Mouse (Mus musculus) embryo, embryonic 10 days (tissue): Measurements from ENCODE around the gene Gnat1.
A peak's percentile ranks its signal among the peaks of the same experiment; 100 is the strongest.

Experiments used
- DNase-seq: peaks from one replicate; pipeline ENCODE4 v3.0.0-alpha.2; 2015; ENCODE audit warnings: low spot score

The Gnat1 gene

DNA sequence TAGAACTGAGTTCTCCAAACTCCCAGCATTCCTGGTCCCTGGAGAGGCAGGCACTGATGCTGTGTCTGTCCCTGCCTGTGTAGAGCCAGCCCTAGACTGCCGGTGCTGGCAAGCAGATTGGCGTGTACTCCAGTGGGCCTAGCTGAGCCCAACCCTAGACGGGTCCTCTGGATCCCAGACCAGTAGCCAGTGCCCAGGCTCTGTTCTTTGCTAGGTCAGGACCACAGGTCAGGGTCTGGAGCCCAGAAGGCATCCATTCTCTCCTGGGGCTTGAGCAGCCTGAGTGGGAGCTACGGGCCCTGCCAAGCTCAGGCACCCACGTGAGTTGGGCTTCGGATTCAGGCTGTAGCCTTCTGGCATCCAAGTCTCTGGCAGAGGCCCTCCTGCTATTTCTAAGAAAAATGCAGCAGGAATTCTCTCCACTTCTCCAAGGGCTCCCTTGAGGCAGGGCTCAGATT lies 20.6 kb upstream of the Gnat1 start:
- DNase-seq: peak; percentile 56

DNA sequence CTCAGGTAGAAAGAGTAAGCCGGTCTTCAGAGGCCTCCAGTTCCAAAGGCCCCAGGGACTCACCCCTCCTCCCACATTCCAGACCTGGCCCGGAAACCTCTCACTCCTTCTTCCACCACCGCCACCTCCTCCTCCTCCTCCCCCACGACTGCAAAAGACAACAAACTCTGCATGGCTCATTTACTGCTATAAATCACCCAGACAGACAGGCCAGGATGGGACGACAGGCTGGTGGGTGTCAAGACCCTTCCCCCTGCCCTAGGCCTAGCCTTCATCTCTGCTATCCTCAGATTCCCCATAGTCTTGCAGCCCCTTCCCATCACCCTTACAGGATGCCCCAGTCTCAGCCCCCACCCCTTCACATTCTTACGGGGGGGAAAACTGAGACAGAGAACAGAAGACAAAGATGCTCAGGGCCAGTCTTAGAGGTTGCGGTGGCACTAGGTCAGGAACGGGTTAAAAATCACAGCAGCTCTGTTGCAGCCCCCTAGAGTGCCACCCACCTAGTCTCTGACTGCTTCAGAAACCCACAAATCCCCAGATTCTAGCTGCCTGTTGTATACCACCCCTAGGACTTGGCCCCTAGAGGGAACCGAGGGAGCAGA lies 20.0 kb upstream of the Gnat1 start:
- DNase-seq: peak; percentile 85

DNA sequence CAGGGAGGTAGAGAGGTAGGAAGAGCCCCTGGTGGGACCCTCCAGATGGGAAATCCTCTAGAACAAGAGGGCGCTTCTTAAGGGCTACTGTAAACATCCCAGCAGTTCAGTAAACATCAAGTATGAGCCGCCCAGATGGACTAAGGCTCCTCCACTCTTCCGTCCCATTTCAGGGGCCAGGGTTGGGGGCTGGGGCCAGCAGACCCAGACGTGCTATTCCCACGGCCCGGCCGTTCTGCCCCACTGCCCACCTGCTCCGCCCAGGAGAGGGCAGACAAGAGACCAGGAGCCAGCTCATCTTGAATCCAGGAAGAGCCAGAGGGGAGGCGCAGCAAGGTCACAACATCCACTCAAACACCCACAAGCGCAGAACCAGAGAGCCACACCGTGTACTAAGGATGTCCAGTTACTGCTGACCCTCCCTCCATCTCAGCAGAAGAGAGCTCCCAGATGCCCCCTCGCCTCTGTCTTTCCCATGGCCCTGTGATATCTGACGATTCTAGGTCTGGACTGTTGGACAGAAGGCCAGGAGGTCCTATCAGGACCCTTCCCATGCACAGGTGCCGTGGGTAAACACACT lies 19.2 kb upstream of the Gnat1 start:
- DNase-seq: peak; percentile 71

DNA sequence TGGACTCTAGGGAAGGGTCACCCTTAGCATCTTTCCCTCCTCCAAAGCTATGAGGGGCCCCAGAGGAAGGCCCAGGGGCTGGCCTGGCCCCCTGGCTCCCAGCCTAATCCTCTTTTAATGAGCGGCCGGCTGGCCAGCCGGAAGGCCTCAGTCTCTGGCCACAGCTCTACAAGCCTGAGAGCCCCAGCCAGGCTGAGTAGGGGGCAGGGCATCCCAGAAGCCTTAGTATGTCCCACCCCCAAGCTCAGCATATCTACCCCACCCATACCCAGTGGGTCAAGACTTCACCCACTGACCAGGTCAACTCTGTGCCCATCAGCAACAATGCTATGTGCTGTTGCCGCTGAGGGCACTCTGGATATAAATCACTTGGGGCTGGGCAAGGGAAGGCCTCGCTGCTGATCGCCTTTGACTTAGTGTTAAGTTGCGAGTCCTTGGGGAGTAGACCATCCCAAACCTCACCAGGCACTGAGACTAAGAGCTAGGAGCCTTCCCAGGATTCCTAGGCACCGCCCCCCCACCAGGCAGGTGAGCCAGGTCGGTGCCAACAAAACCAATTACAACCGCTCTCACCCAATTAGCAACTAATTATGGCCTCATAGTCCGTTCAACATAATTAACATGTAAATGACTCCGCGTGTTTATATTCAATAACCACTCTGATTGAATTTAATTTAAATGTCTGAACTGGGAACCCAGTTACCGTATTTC lies 18.5 kb upstream of the Gnat1 start:
- DNase-seq: peak; percentile 63

DNA sequence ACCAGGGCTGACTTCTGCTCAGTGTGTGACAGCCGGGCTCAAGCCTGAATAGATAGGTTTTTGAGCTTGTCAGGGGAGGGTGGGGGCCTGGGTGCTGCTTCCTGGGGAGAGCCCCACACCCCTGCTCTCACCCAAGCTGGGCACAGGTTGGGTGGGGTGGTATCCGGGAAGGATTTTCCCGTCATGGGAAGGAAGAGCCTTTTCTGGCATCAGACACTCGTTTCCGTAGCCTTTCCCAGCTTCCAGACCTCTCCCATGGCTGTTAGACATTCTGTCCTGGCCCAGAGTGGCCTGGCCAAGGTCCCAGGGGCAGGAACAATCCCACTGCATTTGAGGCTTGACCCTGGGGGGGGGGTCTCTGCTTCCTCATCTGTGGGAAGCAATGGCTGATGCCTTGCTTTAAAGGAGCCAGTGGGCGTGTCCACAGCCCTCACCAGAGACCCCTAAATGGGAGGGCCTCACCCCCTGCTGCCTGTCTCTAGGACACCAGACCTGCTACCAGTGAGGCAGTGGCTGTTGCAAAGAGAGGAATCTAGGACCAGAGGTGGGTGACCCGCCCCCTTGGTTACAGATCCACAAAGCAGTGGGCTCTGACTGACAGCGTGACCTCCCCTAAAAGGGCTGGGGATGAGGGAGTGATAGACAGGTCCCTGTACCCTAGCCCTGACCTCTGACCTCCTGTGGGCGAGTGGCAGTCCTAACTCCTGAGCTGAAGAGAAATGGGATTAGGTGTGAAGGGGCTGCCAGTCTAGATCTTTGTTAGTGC lies 17.5 kb upstream of the Gnat1 start:
- peak; percentile 86 for DNase-seq

DNA sequence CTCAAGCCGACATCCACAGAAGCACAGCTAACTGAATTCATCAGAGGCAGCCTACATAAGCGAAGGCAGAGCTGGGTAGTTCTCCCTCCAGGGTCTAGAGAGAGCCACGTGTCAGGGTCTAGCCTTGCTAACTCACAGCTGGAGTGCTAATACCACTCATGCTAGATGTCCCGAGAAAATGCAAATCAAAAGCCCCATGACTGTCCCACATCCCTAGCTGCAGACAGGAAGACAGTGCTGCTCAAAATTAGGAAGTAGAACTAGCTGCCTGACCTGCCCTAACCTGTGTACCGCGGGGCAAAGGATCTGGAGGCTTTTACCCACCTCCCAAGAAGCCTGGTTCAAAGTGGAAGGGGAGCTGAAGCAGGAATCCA lies 16.6 kb upstream of the Gnat1 start:
- DNase-seq: no peak

DNA sequence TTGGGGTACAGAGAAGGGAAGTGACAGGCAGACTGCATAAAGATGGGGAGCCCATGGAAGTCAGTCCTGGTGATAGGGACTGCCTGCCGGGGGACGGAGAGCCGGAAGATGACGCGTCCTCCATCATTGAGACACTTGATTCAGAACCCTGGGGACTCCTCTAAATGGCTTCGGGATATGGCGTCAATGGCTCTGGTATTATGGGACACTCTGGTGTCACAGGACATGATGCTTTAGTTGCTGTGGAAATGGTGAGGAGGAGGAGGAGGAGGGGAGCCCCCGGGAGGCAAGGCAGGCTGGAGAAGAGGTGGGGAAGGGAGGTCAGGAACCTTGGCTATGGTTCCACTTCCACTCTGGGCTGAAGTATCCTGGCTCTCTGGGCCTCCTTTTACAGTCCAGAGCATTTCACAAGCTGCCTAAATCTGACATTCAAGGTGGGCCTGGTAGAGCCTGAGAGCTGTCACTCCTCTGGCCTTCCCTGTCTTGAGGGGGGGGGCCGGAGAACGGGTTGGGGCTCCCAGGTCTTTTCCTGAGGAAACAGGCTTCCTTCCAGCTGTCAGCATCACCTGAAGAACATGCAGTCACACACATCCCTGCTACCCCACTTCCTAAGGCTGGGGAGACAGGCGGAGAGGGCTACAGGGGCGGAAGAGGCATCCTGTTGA lies 16.1 kb upstream of the Gnat1 start:
- DNase-seq: no peak

DNA sequence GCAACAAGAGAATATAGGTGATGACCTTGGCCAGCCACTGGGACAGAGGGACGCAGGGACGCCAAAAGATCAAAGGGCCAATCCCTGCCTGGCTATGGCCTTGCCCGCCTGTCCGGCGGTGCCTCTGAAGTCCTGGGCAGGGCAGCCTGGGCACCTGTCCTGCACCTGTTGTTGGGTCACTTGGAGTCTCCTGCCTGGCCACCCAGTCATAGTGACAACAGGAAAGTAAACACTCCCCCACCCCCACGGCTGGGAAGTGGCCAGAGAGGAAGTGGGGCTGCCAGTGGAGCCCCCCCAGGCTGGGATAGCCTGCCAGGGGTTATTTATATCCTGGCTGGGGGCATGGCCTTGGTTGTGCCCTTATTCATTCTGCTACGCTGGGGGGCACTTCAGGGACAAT lies 15.1 kb upstream of the Gnat1 start:
- DNase-seq: no peak

DNA sequence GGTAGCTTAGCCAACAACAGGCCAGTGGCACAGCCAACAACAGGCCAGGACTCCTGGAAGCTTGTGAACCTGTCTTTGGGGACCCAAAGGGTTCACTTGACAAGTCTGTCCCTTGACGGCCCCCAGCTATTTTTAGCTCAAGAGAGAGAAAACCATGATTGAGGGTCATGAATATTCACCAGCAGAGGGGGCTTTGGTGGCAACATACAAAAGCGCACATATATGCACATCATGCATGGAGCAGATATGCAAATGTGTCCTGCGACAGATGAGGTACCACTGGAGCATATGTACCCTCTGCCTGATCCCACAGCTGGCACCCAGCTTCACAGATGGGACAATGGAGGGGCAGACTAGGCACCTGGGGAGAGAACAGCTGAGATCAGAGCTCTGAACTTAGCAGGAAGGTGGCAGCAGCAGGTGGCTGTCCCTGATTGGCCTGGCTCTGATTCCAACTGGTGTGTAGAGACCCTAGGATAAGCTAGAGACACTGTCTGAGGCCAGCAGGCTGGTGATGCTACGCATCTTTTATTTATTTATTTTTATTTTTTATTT lies 14.0 kb upstream of the Gnat1 start:
- no peak for DNase-seq

DNA sequence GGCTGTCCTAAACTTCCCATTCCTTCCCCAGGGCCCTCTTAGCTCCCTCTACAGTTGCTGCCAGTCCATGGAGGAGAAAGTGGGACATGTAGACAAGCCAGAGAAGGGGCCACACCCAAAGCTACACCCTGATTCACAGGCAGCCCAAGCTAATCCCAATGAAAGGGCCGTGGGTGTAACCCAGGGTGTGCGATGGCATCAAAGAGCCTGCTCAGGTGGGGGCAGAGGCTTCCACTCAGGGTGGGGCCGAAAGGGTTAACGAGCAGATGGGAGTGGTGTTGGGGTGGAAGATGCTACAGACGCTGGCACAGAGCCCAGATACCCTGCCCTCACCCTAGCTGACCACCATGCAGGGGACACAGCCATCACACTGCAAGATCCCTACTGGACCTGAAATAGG lies 13.3 kb upstream of the Gnat1 start:
- DNase-seq: no peak

DNA sequence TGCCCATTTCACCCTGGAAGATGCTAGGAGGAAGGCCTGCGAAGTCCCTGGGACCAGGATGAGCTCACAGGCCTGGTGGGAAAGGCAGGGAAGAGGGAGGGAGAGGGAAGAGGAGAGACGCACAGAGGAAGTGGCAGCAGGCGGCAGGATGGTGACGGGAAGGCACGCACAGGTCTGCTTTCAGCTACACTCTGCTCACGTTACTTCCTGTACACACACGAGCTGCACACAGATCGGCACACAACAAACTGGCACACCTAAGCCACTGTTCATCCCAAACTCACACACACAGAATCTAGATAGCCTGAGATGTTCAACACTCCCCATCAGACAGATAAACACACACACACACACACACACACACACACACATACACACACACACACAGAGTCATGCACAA lies 10.9 kb upstream of the Gnat1 start:
- no peak for DNase-seq

DNA sequence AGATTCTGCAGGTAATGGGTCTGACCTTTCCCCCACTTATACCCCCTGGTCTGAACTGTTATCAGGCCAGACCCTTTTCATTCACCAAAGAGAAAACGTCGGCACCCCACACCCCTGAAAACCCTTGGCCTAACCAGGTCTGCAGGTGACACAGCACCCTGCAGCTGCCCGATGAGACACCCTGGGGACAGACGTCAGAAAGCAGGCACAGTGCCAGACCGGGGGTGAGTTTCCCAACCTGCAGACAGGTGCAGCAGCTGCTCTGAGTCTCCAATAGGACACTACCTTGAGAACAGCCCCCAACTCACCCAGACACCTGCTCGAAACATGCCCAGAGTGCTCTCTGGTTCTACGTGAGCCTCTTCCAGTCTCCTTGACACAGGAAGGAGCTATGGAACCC lies 9.4 kb upstream of the Gnat1 start:
- DNase-seq: no peak

DNA sequence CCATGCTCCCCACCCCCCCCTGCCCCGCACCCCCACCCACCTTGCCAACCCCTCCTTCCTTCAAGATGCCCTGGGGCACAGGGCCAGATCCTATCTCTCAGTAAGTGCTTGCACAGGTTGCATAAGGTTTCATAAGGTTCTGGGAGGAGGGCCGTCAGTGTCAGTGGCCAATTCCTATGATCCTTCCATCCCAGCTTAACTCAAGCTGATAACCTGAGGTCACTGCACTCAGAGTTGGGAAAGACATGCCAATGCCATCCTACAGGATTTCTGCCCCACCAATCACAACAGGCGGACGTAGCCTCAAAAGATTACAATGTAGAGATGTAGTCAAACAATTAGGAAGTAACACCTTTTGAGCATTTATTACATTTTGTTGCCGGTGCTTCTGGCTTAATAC lies 8.9 kb upstream of the Gnat1 start:
- no peak for DNase-seq

DNA sequence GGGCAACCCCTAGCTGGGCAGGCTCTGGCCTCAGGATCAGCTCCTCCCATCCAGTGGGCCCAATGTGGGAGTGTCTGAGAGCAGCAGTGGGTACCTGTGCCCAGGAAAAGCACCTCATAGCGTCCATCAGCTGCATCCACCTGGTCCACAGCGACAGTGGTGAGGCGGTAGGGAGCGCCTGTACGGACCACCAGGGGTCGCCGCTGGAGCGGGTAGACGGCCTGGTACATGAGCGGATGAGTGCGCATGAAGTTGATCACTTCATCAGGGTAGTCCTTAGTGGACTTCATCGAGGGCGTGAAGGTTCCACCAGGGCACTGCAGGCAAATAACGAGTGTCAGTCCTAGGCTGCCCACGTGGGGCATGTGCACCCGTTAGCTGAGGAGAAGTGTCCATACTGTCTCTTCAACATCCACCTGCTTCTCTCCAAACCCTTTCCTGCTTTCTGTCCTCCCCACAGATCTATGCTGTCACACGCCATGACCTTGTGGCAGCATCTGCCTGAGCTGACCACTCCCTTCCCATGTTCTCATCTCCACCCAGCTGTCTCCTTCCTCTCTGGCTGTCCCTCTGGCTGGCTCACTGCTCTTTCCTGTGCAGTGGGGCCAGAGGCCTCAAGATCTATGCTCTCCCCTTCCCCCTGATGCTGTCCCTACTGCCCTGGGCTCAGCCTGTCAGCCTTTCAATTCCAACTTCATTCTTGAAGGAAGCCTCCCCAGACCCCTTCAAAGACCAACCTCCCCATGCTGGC lies 5.9 kb upstream of the Gnat1 start:
- DNase-seq: peak; percentile 81

DNA sequence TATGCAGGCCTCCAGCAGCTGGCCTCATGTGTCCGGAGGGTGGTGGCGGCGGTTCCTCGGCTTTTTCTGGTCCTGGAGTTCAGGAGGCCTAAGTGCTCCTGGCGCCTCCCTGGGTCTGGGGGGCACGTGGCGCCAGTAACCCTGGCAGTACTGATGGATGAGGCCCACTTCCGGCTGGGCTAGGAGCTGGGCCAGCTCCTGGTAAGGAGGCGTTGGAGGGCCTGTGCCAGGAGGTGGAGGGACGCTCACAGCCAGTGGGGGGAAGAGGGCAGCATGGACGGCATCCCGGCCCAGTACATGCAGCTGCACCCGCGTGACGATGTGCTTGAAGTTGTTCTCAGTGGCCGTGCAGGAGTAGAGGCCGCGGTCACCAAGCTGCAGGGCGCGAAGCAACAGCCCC lies 2.9 kb upstream of the Gnat1 start:
- DNase-seq: no peak

DNA sequence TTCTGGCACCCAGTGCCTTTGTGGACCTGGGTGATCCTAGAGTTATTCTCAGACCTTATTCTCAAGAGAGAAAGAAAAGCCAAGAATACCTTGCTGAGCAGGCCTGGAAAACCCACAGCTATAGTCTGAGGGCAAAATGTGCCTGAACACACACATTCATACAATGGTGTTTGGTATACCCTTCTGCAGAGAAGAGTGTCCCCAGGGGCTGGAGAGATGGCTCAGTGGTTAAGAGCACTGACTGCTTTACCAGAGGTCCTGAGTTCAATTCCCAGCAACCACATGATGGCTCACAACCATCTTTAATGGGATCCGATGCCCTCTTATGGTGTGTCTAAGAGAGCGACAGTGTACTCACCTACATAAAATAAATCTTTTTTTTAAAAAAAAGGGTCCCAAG lies 651 bp downstream of the Gnat1 start:
- DNase-seq: no peak

DNA sequence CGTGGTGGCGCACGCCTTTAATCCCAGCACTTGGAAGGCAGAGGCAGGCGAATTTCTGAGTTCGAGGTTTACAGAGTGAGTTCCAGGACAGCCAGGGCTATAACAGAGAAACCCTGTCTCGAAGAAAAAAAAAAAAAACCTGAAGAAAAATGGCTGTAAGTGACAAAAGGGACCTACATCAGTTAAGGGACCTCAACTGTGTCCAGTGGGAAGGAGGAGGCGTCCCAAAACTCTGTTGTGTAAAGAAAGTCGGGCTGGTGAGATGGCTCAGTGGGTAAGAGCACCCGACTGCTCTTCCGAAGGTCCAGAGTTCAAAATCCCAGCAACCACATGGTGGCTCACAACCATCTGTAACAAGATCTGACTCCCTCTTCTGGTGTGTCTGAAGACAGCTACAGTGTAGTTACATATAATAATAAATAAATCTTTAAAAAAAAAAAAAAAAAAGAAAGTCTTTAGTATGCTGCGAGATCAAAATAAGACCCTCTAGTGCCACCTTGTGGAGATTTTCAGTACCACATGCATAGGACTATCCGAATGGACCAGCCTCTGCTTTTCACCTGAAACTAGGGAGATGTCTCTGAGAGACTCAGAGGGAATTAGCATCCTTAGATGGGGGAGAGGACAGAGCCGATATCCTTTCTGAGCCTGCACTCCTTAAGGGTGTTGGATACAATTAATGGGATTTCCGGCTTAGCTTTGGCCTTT lies 1.5 kb downstream of the Gnat1 start:
- DNase-seq: peak; percentile 68

DNA sequence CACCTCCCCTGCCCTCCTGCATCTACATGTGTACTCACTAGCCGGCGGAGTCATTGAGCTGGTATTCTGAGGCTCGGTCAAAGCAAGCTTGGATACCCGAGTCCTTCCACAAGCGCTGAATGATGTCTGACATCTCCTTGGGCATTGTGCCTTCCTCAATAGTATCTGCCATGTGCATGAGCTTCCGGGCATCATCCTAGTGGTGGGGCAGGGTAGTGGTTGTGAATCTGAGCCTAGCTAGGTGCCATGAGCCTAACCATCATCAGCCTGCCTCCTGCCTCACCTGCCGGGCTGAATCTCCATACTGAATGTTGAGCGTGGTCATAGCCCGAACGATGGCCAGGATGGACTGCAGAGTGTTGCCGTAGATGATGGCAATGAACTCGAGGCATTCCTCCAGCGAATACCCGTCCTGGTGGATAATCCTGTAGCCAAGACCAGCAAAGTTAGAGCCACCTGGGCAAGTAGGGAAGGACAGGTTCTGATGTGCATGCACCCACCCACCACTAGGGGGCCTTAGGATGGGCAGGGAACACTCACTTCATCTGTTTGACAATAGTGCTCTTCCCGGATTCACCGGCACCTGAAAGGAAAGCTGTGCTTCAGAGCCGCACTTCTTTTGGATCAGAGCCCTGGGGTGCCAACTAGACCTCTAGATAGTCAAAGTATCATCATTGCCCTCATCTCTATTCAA lies 2.3 kb downstream of the Gnat1 start:
- DNase-seq: peak; percentile 74

DNA sequence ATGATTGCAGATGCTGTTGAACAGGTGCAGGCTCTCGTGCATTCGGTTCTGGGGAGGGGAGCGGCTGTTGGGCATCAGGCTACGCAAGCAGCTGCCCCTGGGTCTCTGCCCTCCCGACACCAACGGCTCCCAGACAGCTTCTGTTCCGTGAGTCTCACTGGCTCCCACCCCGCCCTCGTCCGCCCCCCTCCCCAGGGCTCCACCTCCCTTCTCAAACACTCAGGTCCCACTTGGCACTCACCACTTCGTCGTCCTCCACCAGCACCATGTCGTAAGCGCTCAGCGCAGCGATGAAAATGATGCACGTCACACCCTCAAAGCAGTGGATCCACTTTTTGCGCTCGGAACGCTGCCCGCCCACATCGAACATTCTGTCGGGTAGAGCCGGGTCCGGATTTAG lies 3.2 kb downstream of the Gnat1 start:
- DNase-seq: no peak

DNA sequence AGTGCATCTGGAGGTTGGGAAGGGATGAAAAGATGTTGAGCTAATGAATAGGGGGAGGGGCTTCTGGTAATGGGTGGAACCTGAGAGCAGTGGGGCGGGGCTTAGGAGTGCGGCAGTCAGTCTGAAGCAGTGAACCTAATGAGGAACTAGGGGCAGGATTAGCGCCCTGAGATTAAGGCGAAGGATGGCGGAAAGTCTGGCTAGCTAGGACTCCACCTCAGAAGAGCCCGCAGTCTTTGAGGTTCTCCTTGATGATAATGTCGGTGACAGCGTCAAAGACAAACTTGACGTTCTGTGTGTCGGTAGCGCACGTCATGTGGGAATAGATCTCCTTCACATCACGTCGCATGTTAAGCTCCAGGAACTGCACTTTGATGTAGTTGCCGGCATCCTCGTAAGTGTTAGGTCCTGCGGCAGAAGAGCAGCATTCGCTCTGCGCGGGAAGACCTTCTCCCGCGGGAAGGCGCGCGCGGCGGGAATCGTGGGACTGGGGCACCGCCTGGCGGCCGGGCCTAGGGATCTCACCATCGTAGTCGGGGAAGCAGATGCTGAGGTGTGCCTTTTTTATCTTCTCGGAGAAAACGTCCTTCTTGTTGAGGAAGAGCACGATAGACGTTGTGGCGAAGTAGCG lies 3.7 kb downstream of the Gnat1 start:
- DNase-seq: peak; percentile 87
